Mouse (Mus musculus) megakaryocyte progenitor cell, adult 5-6 weeks (primary cell): ENCODE measurements around the gene Arl6ip1. TPM values are rescaled to one million over a fixed set of nuclear protein-coding genes. Genes with fewer than 3 reads are reported as not detected.
"Not testable (repeated sequence)": the region's sequence is repeated elsewhere in the genome, so short reads cannot be mapped to it uniquely, and the experiment has no call there.

Source experiments
- ATAC-seq: replicated peaks from 2 replicates; pipeline ENCODE4 v1.8.0; 2016; ENCODE audit warnings: mild to moderate bottlenecking, moderate TSS enrichment, inconsistent platforms; ENCODE audit not compliant: poor library complexity
- total RNA-seq, 2 experiments: library from RNA; stranded (forward) in 1 of 2; stranded (reverse) in 1 of 2; fragments of 157-497, 149-512 nt in 1 of 2; fragments of 200-1000 nt in 1 of 2; gene quantifications; 2 replicates each; pipeline versions ENCODE4 v1.2.3 to v1.2.4; 2015 to 2017

Arl6ip1 gene
- total RNA-seq (2015) (231 and 246 TPM in 2 replicates), total RNA-seq (2017) (214 and 220 TPM in 2 replicates)

DNA sequence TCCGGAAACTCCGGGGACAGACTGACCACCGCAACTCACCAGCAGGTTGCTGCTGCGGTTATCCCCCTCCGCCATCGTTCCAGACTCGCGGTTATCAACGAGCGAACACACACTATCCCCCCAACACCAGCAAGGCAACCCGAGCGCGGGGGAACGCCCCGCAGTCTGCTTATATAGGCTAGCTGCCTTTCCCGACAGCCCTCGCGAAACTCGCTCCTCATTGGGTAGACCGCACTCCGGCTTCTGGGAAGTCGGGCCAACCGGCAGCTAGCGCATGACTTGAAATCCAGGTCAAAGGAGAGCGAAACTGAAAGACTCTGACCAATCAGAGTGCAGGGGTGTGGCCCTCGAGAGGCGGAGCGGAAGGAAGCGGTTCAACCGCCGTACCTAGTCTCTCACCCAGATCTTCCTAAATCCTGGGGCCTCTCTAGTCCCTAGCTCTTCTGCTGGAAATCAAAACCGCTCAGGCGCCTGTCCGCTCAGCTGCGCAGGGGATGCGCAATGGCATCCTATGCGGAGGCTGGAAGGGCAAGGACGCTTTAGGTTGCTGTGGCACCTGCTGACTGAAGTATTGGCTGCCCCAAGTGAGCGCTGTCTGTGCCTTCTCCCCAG is at the start of gene Arl6ip1:
Arl6ip1 (minus strand) TSS at position 233 of the 612 bp plus-strand sequence.
- peak; percentile 89 for ATAC-seq

DNA sequence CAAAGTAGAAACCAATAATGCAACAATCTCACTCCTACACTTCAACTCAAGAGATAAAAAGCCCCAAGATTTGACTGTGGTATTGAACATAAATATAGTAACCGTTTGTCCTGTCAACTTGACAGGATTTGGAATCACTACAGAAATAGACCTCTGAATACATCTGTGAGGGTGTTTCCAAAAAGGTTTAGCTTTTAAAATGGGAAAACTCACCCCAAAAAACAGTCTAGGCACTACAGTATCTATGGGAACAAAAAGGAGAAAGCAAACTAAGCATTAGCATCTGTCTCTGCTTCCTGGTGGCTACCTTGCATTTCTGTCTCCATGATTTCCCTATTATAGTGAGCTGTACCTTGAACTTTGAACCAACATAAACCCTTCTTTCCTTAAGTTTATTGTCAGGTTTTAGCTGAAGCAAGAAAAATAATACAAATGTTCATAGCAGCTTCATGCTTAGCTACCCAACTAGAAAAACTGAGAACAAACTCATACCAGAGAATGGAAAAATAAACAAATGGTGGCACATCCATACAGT is 46.4 kb upstream of the Arl6ip1 start:
- no peak for ATAC-seq

DNA sequence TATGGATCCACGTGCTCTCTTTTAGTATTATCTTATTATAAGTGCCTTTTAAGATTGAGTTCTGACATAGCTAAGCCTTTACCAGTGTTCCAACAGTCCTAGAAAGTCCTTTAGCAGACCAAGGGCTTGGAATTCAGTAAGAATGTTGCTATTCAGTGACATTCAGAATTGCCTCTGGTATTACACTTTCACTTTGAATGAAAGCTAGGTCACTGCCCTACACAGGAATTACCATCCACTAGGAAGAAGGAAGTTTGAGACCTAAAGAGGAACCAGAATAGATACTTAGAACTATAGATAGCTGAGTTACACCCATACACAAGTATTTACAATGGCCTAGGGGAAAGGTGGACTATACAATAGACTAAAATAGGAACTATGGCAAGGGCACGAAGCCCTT is 40.7 kb upstream of the Arl6ip1 start:
- ATAC-seq: not testable (repeated sequence)

DNA sequence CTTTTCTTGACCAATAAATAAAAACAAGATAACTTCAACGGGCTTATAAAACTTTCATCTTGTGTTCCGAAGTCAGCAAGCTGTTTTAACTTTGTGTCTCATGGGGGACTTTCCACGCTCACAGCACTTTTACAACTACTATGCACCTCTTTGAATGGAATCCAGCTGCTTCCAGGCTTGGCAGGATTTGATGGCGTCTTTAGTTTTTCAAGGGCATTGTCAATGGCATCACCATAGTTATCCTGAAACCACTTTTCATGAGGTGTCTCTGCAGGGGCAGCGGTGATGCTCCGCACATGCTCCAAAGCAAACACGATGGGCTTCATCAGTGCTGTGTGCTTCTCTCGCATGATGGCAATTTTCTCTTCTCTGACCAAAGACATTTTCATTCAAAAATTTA is 33.5 kb upstream of the Arl6ip1 start:
- ATAC-seq: no peak

DNA sequence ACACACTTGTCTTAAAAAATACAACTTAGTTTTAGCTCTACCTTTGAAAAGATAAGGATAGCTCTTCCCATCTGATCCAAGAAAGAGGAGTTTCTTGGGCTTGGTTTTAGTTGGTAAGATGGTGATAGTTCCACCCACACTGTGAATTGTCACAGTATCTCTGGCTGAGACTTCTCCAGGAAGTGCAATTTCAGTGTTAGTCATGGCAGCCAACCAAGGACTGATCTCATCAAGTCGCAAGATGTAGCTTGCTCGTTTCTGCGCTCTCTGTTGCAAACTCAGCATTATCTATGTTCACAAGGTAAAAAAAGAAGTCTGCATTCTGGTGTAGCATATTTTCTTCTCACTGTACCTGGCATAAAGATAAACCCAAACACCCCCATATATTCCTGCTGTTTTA is 30.7 kb upstream of the Arl6ip1 start:
- no peak for ATAC-seq

DNA sequence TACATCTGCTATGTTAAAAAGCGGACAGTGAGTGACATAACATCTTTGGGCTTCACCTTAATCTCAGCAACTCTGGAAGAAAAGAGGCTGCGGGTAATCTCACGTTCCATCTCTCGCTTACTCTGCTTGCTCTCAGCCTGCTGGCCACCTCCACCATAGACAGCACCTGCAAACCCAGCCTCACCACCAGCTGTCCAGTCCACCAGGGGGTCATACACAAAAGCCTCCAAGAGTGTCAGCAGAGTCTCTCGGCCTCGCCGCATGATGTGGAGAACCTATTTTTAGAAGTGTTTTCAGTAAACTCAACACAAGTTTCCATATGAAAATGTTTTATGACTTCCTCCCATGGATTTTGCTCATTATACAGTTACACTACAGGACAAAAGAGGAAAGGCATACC is 27.0 kb upstream of the Arl6ip1 start:
- no peak for ATAC-seq

DNA sequence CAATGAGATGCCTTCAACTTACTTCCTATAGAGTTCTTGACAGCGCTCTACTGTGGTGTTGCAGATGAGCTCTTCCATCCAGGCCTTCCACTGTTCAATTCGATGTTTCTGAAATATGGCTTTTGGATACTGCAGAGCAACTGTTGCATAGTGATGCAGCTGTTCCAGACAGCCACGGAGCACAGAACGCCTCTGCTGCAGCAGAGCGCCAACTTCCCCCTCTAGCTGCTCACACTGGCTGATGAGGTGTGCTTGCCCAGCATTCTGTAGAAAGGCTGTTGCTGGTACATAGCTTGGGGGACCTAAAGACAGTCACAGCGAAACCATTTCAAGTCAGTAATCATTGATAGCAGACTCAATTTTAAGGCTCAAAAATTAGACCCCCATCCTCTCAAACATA is 24.7 kb upstream of the Arl6ip1 start:
- no peak for ATAC-seq

DNA sequence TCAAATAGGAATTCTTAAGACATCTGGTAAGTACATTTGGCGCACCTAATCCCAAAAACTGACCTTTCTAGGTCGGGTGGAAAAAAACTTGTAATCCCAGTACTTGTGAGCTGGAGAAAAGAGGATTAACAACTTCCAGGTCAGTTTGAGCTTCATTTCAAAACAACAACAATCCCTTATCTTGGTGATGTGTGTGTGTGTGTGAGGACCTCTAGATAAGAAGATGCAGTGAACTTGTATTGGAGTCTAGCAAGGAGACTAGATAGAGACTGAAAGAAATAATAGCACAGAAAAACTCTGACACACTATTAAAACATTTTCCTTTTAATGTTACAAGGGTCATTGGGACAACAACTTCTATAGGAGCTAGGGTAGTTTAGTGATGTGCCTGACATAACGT is 14.1 kb upstream of the Arl6ip1 start:
- ATAC-seq: peak; percentile 60

DNA sequence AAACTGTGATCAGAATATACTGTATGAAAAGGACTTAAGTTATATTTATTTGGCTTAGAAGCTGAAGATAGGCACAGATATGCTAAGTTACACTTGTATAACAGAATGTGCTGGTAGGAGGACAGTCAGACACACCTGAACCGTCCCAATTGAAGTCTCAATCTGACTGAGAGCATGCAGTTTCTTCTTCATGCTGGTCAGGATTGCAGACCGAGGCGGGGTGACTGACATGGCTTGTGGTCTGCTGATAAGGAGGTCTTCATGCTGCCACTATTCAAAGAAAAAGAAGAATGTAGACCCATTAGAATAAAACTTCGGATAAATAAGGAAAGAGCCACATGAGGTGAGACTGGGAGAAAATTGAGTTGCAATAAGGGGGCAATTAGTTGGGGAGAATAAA is 13.7 kb upstream of the Arl6ip1 start:
- ATAC-seq: peak; percentile 76

DNA sequence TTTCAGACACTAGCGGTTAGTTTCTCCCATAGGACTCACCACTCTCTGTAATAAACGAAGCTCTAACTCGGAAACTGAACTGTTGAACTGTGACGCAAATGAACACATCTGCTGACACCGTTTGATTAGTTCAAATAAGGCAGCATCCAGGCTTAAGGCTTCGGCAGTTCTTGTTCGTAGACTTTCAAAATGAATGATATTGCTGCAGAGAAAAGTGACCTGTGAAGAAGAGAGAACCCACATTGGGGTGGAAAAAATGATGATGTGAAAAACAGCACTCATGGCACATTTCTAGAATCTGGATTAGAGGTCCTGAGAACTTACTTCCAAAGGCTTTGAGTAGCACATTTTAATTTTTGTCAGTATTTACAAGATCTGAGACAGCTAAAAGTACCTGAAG is 11.8 kb upstream of the Arl6ip1 start:
- ATAC-seq: no peak

DNA sequence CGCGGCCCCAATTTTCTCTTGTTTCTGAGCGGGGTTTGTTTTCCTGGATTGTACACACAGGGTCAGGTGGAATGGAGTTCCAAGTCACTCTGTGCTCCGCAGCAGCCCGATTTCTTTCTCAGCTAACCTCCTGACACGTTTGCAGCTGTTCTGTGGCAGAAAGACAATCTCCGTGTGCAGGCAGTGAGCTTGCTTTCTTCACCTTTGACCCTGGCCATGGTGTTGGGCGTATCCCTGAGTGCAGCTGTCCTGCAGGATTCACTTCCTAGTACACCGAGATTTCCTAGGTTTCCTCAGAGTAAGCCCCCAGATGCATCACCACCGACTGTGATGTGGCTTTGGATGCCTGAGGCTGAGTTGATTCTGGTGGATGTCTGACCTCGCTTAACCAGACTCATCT is 5.7 kb upstream of the Arl6ip1 start:
- ATAC-seq: no peak

DNA sequence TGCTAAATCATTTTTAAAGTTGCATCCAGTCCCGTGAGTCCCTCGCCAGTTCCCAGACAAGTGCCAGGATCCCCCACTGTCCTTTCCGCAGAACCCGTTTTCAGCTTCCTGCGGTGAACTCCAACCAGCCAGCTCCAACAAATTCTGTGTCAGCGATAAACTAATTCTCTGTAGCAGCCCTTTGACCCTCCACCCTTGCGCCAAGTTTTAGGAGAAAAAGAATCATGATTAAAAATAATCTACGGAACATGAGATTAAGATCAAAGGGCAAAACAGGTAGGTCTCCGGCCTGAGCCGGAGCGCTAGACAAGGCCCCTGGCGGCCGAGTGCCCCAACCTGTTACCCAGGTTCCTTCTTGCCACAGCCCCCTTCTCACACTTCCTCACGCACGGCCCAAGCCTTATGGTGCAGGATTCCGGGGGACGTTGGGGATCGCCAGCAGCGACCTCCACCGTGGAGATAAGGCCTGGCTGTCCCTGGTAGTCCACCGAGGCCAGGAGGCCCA is 485 bp downstream of the Arl6ip1 start:
- peak; percentile 56 for ATAC-seq

DNA sequence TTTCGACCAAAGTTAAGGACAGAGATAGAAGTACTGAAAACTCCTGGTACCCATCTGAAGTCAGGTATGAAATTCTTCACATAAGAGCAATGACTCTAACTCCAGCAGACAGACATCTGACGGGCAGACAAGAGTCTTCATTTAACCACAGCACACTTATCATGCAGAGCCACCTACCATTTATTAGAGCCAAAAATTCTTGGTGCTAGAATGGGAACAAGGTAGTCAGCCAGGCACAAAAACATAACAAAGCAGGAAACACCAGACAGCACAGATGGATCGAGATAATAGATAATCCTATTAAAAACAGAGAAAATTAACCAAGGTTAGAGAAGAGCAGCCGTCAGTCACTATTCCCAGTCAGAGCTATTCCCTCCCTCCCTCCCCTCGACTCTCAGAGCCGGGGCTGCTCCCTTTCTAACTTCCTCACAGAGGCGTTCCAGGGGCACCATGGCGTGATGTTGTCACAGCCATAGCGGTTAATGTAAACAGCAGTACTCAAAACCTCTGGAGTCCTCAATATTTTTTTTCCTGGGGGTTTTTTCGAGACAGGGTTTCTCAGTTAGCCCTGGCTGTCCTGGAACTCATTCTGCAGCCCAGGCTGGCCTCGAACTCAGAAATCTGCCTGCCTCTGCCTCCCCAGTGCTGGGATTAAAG is 3.1 kb downstream of the Arl6ip1 start:
- no peak for ATAC-seq

DNA sequence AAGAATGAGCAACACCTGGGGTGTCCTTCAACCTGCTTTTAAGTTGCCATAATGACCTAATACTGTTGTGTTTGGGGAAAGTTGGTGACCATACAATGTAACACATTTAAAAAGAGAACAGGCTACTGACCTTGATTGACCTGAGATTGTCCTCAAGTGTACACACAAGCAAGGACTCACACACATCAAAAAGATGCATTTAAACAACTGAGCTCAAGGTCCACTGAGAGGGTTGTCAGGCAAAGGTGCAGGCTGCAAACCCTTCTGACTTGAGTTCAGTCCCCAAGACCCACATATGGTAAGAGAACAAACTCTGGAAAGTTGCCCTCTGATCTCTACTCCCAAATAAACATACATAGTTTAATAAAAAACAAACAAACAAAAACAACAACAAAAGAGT is 3.7 kb downstream of the Arl6ip1 start:
- no peak for ATAC-seq

DNA sequence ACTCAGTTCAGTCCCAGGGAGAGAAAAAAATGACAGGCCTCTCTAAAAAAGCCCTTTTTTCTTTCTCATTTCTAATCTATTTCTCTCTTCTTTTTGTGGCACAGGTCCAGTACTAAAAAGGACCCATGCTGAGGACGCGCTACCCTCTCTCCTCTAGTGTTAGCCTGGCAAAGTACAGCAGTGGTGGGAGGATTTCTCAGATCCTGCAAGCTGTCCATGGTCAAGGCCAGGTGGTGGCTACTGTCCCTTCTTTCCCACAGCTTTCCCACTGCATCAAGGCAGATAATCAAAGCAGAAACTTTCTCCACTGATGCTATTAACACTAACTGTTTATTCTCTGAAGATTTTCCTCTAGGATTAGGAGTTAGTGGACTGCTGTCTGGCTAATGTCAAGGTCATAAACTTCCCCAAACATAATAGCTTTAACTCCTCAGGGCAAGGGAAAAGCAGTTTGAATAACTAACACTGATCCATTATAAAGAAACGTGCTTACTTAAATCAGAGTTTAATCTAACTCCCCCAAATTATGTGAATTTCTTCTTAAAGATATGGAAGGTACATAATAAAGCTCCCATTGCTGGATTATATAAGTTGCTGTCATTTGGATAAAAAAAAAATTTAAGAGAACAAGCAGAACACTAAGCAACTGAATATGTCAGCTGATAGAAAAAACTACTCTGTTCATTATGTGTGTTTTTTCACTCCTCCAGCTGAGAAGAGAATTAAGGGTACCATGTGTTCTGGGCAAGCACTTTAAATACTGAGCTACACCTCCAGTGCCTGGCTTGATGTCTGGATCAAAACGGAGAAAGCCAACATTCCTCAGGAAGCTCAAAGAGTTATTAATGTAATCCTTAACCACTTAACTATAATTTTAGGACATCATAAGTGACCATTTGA is 5.7 kb downstream of the Arl6ip1 start:
- ATAC-seq: no peak

DNA sequence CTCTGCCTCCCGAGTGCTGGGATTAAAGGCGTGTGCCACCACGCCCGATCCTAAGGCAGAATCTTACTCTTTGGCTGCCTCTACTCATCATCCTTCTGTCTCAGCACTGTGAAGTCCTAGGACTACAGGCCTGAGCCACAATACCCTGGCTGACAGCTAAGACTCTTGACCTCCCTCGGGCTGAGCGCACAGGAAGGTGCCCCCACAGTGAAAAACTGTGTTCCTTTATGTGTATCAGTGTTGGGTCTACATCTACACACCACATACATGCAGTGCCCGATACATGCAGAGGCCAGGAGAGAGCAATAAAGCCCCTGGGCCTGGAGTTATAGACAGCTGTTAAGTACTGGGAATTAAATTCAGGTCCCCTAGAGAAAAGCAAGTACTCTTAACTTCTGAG is 7.2 kb downstream of the Arl6ip1 start:
- ATAC-seq: no peak

DNA sequence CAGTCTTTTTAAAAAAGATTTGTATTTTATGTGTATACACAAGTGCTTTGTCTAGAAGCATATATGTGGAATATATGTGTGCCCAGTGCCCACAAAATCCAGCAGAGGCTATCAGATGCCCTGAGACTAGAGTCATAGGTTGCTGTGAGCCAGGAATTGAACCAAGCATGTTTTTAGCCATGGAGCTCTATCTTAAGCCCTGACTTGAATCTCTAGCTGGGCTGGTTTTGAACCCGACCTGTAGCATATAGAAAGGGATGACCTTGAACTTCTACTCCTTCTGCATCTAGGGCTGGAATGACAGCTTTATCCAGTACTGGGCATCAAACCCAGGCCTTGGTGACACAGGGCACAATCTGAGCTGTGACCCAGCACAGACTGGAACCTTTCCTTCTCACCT is 8.8 kb downstream of the Arl6ip1 start:
- ATAC-seq: no peak

DNA sequence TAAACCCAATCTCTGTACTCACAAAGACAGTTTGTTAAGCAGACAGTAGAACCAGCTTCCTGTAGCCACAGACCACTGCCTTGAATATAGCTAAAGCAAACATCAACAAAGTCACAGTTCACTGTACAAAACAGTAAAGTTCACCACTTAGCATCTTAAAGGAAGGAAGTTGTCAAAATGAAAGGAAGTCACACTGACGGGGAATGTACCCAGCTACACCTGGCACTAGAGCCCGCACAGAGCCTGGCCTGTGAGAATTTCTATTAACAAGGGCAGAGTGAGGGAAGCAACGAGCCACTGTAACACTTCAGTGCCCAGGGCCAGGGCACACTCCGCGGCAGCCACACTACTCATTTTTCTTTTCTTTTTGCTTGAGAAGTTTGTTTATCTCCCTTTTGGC is 9.5 kb downstream of the Arl6ip1 start:
- no peak for ATAC-seq

DNA sequence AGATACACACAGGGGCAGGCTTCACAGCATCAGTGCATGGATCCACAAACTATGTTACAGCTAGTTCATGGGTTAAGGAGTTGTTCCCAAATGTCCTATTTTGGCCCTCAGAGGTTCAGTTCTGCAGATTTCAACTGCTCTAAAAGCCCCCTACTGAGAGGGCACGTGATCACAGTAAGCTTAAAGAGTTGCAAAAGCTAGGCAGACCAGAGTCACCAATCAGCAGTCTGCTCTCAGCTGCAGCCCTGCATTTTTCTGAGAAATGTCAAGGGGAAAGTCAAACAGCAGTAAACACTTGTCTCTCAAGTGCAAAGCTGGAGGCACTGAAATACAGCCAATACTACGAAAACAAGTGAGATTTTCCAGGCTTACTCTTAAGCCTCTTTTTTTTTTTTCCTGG is 10.3 kb downstream of the Arl6ip1 start:
- ATAC-seq: no peak

DNA sequence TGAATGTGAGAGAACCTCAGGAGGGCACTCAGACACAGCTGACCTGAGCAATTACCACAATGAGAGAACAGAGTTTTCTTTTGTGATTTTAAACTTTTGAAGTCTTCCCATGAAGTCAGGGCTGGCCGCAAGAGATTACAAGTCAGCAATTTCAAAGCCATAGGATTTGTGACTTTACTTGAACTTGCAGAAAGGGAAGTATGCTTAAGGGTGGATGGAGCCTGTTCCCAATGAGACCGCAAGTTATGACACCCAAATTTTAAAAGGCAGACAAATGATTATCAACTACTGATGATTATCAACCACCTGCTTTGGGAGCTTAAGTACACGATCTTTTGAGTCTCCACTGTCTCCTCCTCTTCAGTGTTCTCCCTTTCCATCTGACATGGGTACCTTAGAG is 11.0 kb downstream of the Arl6ip1 start:
- ATAC-seq: no peak

DNA sequence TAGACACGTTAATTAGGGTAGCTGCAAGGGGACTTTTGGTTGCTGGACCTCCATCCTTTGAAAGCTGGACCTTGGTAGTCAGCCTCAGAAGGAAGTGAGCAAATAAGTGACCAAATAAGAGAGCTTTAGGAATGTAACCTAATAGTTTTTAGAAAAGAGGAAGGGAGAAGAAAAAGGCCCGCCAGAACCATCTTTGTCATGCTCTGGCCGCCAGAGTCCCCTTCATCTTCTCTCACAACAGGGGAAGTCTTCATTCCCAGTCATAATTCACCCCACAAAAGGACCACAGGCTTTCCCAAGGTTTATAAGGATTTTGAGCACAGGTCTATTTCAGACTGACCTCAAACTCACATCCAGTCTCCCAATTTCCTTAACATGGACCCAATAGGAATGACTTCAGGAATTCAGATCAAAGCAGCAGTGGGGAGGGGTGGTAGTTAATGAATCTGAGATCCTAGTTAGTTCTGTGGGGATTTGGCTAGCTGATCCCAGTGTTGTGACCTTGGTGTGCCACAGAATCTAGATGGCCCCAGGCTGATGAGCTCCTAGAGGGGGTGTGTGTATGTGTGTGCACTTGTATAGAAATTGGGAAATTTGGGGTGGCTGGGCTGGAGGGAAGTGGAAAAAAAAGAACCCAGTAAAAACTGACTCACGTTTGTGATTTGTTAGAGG is 11.8 kb downstream of the Arl6ip1 start:
- 0 out of 2 replicates have a peak, but pooled peaks have one; percentile 12 for ATAC-seq
